Mouse (Mus musculus) CH12.LX (cell line): Measurements from ENCODE around the gene Sec14l4.

Source experiments
- CTCF ChIP-seq, 2 experiments: IDR thresholded peaks in 1 of 2; conservative IDR thresholded peaks in 1 of 2; 2 replicates each; pipeline ENCODE4 v1.5.1; 2011 to 2012; ENCODE audit warnings: low read depth in 2 of 2, low read length in 2 of 2, improper control_type of control experiment in 1 of 2, inconsistent platforms in 1 of 2, mild to moderate bottlenecking in 1 of 2, moderate library complexity in 1 of 2
- E2F4 ChIP-seq: IDR thresholded peaks from 2 replicates; pipeline ENCODE4 v1.6.1; 2011; ENCODE audit warnings: low read depth, low read length, improper control_type of control experiment; ENCODE audit not compliant: insufficient replicate concordance
- EP300 ChIP-seq: IDR thresholded peaks from 2 replicates; pipeline ENCODE4 v1.6.1; 2011; ENCODE audit warnings: low read length, improper control_type of control experiment
- MAZ ChIP-seq: IDR thresholded peaks from 2 replicates; pipeline ENCODE4 v1.6.1; 2012; ENCODE audit warnings: low read depth, mild to moderate bottlenecking, inconsistent platforms, low read length, improper control_type of control experiment, moderate library complexity
- SMC3 ChIP-seq: IDR thresholded peaks from 2 replicates; pipeline ENCODE4 v1.6.1; 2011; ENCODE audit warnings: low read depth, low read length, improper control_type of control experiment

- TF ChIP-seq E2F4 (peak; percentile 57; the same call in 1 of the 2 replicates), CTCF (conservative IDR thresholded peaks at IDR 0.05 in 1 of 2, IDR thresholded peaks at IDR 0.05 in 1 of 2; ENCODE audit: low read depth in 2 of 2, low read length in 2 of 2) (peak in 1 of 2 experiments; percentile 48; a peak in 2 of 4 replicates), EP300 (peak; percentile 24; the same call in 1 of the 2 replicates), SMC3 (no peak), MAZ (peak; percentile 73; the same call in 1 of the 2 replicates)
These were observed 64.2 kb downstream of the Sec14l4 start, which contains the start of gene Mtfp1 for GRCm38 (mm10) chr11:4095171-4096053.
